Mouse (Mus musculus) forebrain, embryonic 14.5 days (tissue): Measurements from ENCODE around the gene Hsp90ab1. TPM values are rescaled to one million over a fixed set of nuclear protein-coding genes. Genes with fewer than 3 reads are reported as not detected.

ENCODE experiments used
- ATAC-seq: fragments of 200-750 bp; cut with Nextera tagmentation; 2 replicates; pipeline ENCODE4 v1.8.0; 2017; ENCODE audit warnings: mild to moderate bottlenecking, moderate library complexity
- DNase-seq: peaks from one replicate; pipeline ENCODE4 v3.0.0-alpha.2; 2015; ENCODE audit warnings: low spot score
- H3K27ac ChIP-seq: fragments of 300-500 bp; sonication (generic); 2 replicates; pipeline ENCODE4 v1.5.1; 2014; ENCODE audit warnings: low read depth, mild to moderate bottlenecking, control low read depth, low read length, moderate library complexity
- H3K27me3 ChIP-seq: fragments of 300-500 bp; sonication (generic); replicated peaks from 2 replicates; pipeline ENCODE4 v1.6.1; 2014; ENCODE audit warnings: low read length, control low read depth, mixed read lengths; ENCODE audit not compliant: control insufficient read depth, insufficient read depth
- H3K36me3 ChIP-seq: fragments of 300-500 bp; sonication (generic); 2 replicates; pipeline ENCODE4 v1.6.1; 2014; ENCODE audit warnings: low read length, control low read depth; ENCODE audit not compliant: control insufficient read depth, insufficient read depth
- H3K4me1 ChIP-seq: fragments of 300-500 bp; sonication (generic); 2 replicates; pipeline ENCODE4 v1.6.1; 2014; ENCODE audit warnings: antibody characterized with exemption, low read length, control low read depth; ENCODE audit not compliant: control insufficient read depth, insufficient read depth
- H3K4me2 ChIP-seq: fragments of 300-500 bp; sonication (generic); 2 replicates; pipeline ENCODE4 v1.6.1; 2014; ENCODE audit warnings: mild to moderate bottlenecking, control low read depth, low read length
- H3K4me3 ChIP-seq: fragments of 300-500 bp; sonication (generic); 2 replicates; pipeline ENCODE4 v1.5.1; 2014; ENCODE audit warnings: low read depth, low read length, control low read depth
- H3K9ac ChIP-seq: fragments of 300-500 bp; sonication (generic); 2 replicates; pipeline ENCODE4 v1.6.1; 2014; ENCODE audit warnings: mild to moderate bottlenecking, low read length, control low read depth, moderate library complexity
- H3K9me3 ChIP-seq: fragments of 300-500 bp; sonication (generic); replicated peaks from 2 replicates; pipeline ENCODE4 v1.6.1; 2016; ENCODE audit warnings: low read length, control low read depth, mixed read lengths; ENCODE audit not compliant: control insufficient read depth
- WGBS: fragments of 180-500 bp; shearing (Covaris S2); extraction: QIAGEN DNeasy Blood & Tissue Kit; methylation state at CpG from one replicate; pipeline ENCODE4 v1.1.7; 2014; 5-methylcytosine and 5-hydroxymethylcytosine counted together
- polyA plus RNA-seq: library from polyadenylated mRNA; unstranded; fragments of >200 nt; fragmentation: Nextera tagmentation; extraction: Ambion mirVana; gene quantifications from 2 replicates; pipeline ENCODE4 v1.2.1, GENCODE M21; 2014

The Hsp90ab1 gene
- polyA plus RNA-seq, 1 experiment from 2014 or later, result 1,472 TPM

- ATAC-seq (peak; percentile 68), DNase-seq (peak; percentile 73)
- Histone ChIP-seq H3K27me3 (no peaks in the 10 kb centered on the region), H3K4me2 (no peak overlapping the region), H3K9me3 (no peaks in the 10 kb centered on the region), H3K36me3 (no peaks in the 10 kb centered on the region), H3K9ac (no peak overlapping the region), H3K4me1 (peaks cover 5% of the 10 kb centered on the region; the same call in 1 of the 2 replicates), H3K27ac (peak overlapping the region; percentile 72), H3K4me3 (no peak overlapping the region)
- WGBS, result 30% methylated on average over 14 of the region's 14 CpGs
Measured at GRCm38 (mm10) chr17:45584939-45585678, 12.0 kb upstream of the Hsp90ab1 start.

DNA sequence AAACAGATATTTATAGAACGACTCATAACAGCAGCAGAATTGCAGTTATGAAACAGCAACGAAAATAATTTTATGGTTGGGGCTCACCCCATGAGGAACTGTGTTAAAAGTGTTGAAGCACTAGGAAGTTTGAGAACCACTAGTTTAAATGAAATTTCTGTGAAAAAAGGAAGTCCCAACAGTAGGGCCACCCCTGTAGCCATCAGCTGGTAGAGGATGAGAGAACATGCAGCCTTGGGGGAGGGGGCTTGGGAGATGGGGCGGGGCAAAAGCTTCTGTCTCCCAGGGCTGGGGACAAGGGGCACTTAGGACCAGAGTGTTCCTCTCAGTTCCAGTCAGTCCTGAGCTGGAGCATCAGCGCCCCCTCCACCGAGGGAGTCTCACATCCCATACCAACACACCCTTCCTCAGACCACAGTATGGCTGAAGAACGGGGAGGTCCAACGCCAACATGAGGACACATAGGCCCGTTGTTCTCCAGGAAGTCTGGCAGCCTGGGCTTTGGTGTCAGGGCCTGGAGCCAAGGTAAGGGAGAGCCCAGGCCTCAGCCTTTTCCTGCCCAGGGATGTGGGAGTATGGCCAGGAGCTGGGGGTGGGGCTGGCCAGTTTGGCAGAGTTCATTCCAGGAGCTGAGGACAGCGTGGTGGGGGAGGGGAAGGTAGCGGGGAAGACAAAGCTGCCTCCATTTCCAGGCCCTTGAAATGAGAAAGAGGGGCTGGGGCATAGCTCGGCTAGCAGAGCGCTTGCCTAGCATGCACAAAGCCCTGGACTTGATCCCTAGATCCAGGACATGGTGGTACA, 11.2 kb upstream of the Hsp90ab1 start:
- Histone ChIP-seq H3K27me3 (no peaks in the 10 kb centered on the region), H3K9me3 (no peaks in the 10 kb centered on the region), H3K4me3 (no peak overlapping the region), H3K4me1 (peaks cover 5% of the 10 kb centered on the region; the same call in 1 of the 2 replicates), H3K4me2 (no peak overlapping the region), H3K27ac (peak overlapping the region; percentile 72), H3K36me3 (no peaks in the 10 kb centered on the region), H3K9ac (peak overlapping the region; percentile 36)
- 34% methylated on average over 12 of the region's 12 CpGs for WGBS
- peak; percentile 44 for ATAC-seq
- peak; percentile 61 for DNase-seq

DNA sequence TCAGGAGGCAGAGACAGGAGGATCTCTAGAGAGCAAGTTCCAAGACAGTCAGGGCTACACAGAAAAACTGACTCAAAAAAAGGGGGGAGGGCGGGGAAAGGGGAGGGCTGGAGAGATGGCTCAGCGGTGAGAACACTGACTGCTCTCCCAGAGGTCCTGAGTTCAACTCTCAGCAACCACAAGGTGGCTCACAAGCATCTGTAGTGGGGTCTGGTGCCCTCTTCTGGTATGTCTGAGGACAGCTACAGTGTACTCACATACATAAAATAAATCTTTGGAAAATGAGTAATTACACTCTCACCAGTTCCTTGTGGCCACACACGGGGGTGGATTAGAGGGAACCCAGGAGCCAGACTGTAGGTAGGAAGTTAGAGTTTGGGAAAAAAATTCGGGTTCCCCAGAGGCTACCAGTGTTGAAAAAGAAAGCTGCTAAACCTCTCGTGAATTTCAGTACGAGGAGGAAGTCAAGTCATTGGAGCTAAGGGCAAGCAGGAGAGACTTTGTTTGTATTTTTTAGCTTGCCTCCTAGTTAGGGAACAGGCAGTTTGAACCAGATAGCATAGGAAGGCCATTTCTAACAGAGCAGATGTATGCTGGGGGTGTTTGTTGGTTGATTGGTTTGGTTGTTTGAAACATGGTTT, 9.8 kb upstream of the Hsp90ab1 start:
- Histone ChIP-seq H3K4me1 (peaks cover 5% of the 10 kb centered on the region; the same call in 1 of the 2 replicates), H3K9me3 (no peaks in the 10 kb centered on the region), H3K9ac (no peak overlapping the region), H3K4me2 (no peak overlapping the region), H3K27me3 (no peaks in the 10 kb centered on the region), H3K4me3 (no peak overlapping the region), H3K36me3 (no peaks in the 10 kb centered on the region), H3K27ac (no peak overlapping the region)
- ATAC-seq, result no peak
- WGBS, result 67% methylated on average over 6 of the region's 6 CpGs
- DNase-seq, result no peak

DNA sequence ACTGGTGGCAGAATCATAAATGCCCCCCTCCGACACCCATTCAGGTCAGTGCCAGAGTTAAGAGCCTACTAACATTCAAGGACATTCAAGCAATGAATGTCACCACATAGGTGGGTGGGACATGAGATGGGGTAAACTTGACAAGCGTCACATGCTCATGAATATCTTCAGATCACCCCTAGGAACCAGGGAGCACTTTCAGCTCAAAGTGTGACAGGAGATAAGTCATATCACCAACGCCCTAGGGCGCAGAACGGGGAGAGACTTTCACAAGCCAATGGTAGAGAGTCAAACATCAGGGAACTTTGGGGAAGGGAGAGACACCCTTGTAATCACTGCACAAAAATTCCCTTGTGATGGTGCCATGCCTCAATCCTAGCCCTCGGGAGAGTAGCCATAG, 9.1 kb upstream of the Hsp90ab1 start:
- Histone ChIP-seq H3K4me2 (no peak overlapping the region), H3K4me1 (peaks cover 5% of the 10 kb centered on the region; the same call in 1 of the 2 replicates), H3K27me3 (no peaks in the 10 kb centered on the region), H3K27ac (no peak overlapping the region), H3K9ac (no peak overlapping the region), H3K4me3 (no peak overlapping the region), H3K9me3 (no peaks in the 10 kb centered on the region), H3K36me3 (no peaks in the 10 kb centered on the region)
- ATAC-seq (no peak), DNase-seq (no peak)
- WGBS, result 93% methylated on average over 6 of the region's 6 CpGs

GRCm38 (mm10) chr17:45581567-45581983, 8.5 kb upstream of the Hsp90ab1 start:
- H3K4me1 ChIP-seq, result peaks cover 5% of the 10 kb centered on the region; the same call in 1 of the 2 replicates
- H3K4me2 ChIP-seq, result no peak overlapping the region
- no peaks in the 10 kb centered on the region for H3K36me3 ChIP-seq
- H3K4me3 ChIP-seq, result no peak overlapping the region
- peak; percentile 84 for DNase-seq
- no peaks in the 10 kb centered on the region for H3K27me3 ChIP-seq
- no peak for ATAC-seq
- H3K27ac ChIP-seq, result no peak overlapping the region
- WGBS, result 12% methylated on average over 2 of the region's 2 CpGs
- no peaks in the 10 kb centered on the region for H3K9me3 ChIP-seq
- no peak overlapping the region for H3K9ac ChIP-seq

DNA sequence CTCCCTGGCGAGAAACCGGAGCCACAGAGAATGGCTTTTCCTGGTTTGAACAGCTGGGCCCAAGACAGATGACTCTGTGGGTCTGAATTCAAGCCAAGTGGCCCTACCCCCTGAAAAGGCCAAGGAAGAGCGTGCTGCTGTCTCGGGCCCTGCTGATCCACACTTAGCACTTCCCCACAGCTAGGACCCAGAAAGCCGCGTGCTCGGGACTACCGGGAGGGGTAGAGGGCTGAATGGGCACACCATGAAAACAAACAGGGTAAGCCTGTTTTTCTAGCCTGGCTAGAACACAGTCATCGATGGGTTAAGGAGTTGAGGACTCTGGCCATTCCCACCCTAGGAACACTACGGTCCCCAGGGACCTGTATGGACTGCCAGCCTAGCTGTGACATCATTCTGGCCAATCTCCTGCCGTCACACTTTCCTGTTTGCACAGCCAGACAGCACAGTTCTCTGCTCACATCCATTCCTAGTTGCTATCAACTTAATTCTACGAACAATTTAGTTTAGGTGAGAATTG, 7.9 kb upstream of the Hsp90ab1 start:
- Histone ChIP-seq H3K27me3 (no peaks in the 10 kb centered on the region), H3K4me3 (no peak overlapping the region), H3K4me1 (peaks cover 5% of the 10 kb centered on the region; the same call in 1 of the 2 replicates), H3K4me2 (no peak overlapping the region), H3K9ac (peak overlapping the region; percentile 35), H3K36me3 (no peaks in the 10 kb centered on the region), H3K9me3 (no peaks in the 10 kb centered on the region), H3K27ac (no peak overlapping the region)
- DNase-seq, result no peak
- WGBS, result 48% methylated on average over 12 of the region's 12 CpGs
- no peak for ATAC-seq

- 84% methylated on average over 4 of the region's 4 CpGs for WGBS
Measured at GRCm38 (mm10) chr17:45579554-45579953, 6.5 kb upstream of the Hsp90ab1 start.

DNA sequence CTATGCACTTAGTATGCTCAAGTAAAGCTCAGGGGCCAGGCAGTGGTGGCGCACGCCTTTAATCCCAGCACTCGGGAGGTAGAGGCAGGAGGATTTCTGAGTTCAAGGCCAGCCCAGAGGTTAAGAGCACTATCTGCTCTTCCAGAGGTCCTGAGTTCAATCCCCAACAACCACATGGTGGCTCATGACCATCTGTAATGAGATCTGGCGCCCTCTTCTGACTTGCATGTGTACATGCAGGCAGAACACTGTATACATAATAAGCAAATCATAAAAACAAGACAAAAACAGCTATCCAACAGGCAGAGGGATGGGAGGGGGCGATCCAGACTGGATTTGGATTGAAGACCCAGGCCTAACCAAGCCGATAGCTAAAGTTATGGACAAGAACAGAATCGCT, 5.8 kb upstream of the Hsp90ab1 start:
- Histone ChIP-seq H3K4me3 (no peak overlapping the region), H3K9ac (no peak overlapping the region), H3K4me2 (no peak overlapping the region), H3K27me3 (no peaks in the 10 kb centered on the region), H3K36me3 (no peaks in the 10 kb centered on the region), H3K4me1 (peaks cover 6% of the 10 kb centered on the region), H3K9me3 (no peaks in the 10 kb centered on the region), H3K27ac (no peak overlapping the region)
- DNase-seq (no peak), ATAC-seq (no peak)
- WGBS, result 65% methylated on average over 7 of the region's 7 CpGs

More at GRCm38 (mm10) chr17:45579554-45579953, 6.5 kb upstream of the Hsp90ab1 start:
- H3K4me2 ChIP-seq, result no peak overlapping the region
- H3K9me3 ChIP-seq, result no peaks in the 10 kb centered on the region
- no peak overlapping the region for H3K27ac ChIP-seq
- H3K4me3 ChIP-seq, result no peak overlapping the region
- no peaks in the 10 kb centered on the region for H3K27me3 ChIP-seq
- H3K9ac ChIP-seq, result no peak overlapping the region
- ATAC-seq (no peak), DNase-seq (no peak)
- no peaks in the 10 kb centered on the region for H3K36me3 ChIP-seq
- H3K4me1 ChIP-seq, result peaks cover 7% of the 10 kb centered on the region
